Mouse (Mus musculus) kidney, adult 11 months (tissue): ENCODE results near the gene Dennd1a.
A peak's percentile ranks its signal among the peaks of the same experiment; 100 is the strongest.

Experiments used
- DNase-seq: peaks from one replicate; pipeline ENCODE4 v3.0.0; 2022

Gene Dennd1a

GRCm38 (mm10) chr2:37855226-37855625 lies 432.0 kb downstream of the Dennd1a start:
- no peak for DNase-seq

- DNase-seq, result no peak
These were observed 433.2 kb downstream of the Dennd1a start for GRCm38 (mm10) chr2:37853878-37854435.

- no peak for DNase-seq
These were observed 436.6 kb downstream of the Dennd1a start for GRCm38 (mm10) chr2:37850626-37851025.

GRCm38 (mm10) chr2:37849357-37849756 lies 437.8 kb downstream of the Dennd1a start:
- DNase-seq, result no peak

GRCm38 (mm10) chr2:37842719-37843118 lies 444.5 kb downstream of the Dennd1a start:
- no peak for DNase-seq

GRCm38 (mm10) chr2:37842151-37842569 lies 445.0 kb downstream of the Dennd1a start:
- no peak for DNase-seq

- no peak for DNase-seq
These were observed 447.3 kb downstream of the Dennd1a start for GRCm38 (mm10) chr2:37839922-37840321.

GRCm38 (mm10) chr2:37838202-37838984 lies 448.8 kb downstream of the Dennd1a start:
- DNase-seq, result no peak

GRCm38 (mm10) chr2:37837542-37837941 lies 449.6 kb downstream of the Dennd1a start:
- DNase-seq, result no peak

- no peak for DNase-seq
These were observed 450.3 kb downstream of the Dennd1a start for GRCm38 (mm10) chr2:37836926-37837325.

- no peak for DNase-seq
These were observed 454.9 kb downstream of the Dennd1a start for GRCm38 (mm10) chr2:37832253-37832652.

- no peak for DNase-seq
These were observed 457.4 kb downstream of the Dennd1a start for GRCm38 (mm10) chr2:37829758-37830275.

GRCm38 (mm10) chr2:37823826-37824225 lies 463.4 kb downstream of the Dennd1a start:
- DNase-seq, result peak; percentile 40

- no peak for DNase-seq
These were observed 465.1 kb downstream of the Dennd1a start for GRCm38 (mm10) chr2:37822122-37822521.

- DNase-seq, result no peak
These were observed 467.6 kb downstream of the Dennd1a start for GRCm38 (mm10) chr2:37819526-37820152.

- DNase-seq, result no peak
These were observed 468.2 kb downstream of the Dennd1a start for GRCm38 (mm10) chr2:37818761-37819525.

GRCm38 (mm10) chr2:37815676-37816075 lies 471.5 kb downstream of the Dennd1a start:
- DNase-seq, result peak; percentile 34

GRCm38 (mm10) chr2:37814820-37815361 lies 472.3 kb downstream of the Dennd1a start:
- DNase-seq, result no peak

- DNase-seq, result no peak
These were observed 474.8 kb downstream of the Dennd1a start for GRCm38 (mm10) chr2:37812401-37812800.

GRCm38 (mm10) chr2:37811682-37812081 lies 475.5 kb downstream of the Dennd1a start:
- peak; percentile 55 for DNase-seq

GRCm38 (mm10) chr2:37802610-37803212 lies 484.5 kb downstream of the Dennd1a start:
- peak; percentile 49 for DNase-seq

- DNase-seq, result no peak
These were observed 485.5 kb downstream of the Dennd1a start for GRCm38 (mm10) chr2:37801687-37802086.
